In the genomic region with DNA sequence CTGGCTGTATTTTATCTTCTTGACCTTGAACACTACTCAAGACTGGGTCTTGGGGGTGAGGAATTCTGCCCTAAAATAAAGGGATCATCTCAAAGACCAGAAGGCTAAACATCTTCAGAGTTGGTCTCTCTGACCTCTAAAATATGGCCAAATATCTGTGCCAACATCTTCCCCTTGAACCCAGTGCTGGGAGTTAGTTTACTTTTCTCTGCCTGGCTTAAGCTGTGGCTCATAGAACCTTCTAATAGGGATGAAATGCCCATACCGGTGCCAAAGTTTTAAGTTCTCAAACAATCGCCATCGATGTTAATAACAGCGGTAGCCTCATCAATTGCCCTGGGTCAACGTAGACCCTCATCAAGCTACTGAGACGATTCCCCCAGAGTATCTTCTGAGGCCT, we compare ENCODE assay signal across 8 mouse cellular contexts. TPM values are rescaled to one million over a fixed set of nuclear protein-coding genes. Genes with fewer than 3 reads are reported as not detected.
DNase-seq lines count a peak whose midpoint lies in the region; ATAC-seq and TF ChIP-seq lines count a peak whose summit lies in the region.

No protein-coding gene starts in this region.

- no peaks in the 10 kb centered on the region for H3K9me3 ChIP-seq in kidney, embryonic 15.5 days (replicated peaks)
- H3K9me3 ChIP-seq in embryonic facial prominence, embryonic 11.5 days (replicated peaks; ENCODE audit: control insufficient read depth, low read length), result no peaks in the 10 kb centered on the region
- no peaks in the 10 kb centered on the region for H3K9me3 ChIP-seq in midbrain, postnatal 0 days (ENCODE audit: low read length)

- peaks cover 63% of the 10 kb centered on the region for H3K27me3 ChIP-seq in kidney, embryonic 15.5 days
- peaks cover 37% of the 10 kb centered on the region for H3K27me3 ChIP-seq in embryonic facial prominence, embryonic 11.5 days (ENCODE audit: control insufficient read depth, insufficient read depth, low read length)
- H3K27me3 ChIP-seq in midbrain, postnatal 0 days (ENCODE audit: insufficient read depth, low read length), result peaks cover 25% of the 10 kb centered on the region

- peak overlapping the region; percentile 60 for H3K4me3 ChIP-seq in kidney, embryonic 15.5 days (replicated peaks)
- H3K4me3 ChIP-seq in embryonic facial prominence, embryonic 11.5 days (ENCODE audit: low read depth, low read length), result peak overlapping the region; percentile 50
- peak overlapping the region; percentile 57 for H3K4me3 ChIP-seq in midbrain, postnatal 0 days (ENCODE audit: low read depth, low read length)

- peaks cover 18% of the 10 kb centered on the region for H3K4me1 ChIP-seq in kidney, embryonic 15.5 days
- peaks cover 3% of the 10 kb centered on the region for H3K4me1 ChIP-seq in embryonic facial prominence, embryonic 11.5 days (ENCODE audit: control insufficient read depth, insufficient read depth, low read length)
- peaks cover 3% of the 10 kb centered on the region; the same call in 1 of the 2 replicates for H3K4me1 ChIP-seq in midbrain, postnatal 0 days (ENCODE audit: insufficient read depth, low read length)

- peak overlapping the region; percentile 59 for H3K9ac ChIP-seq in kidney, embryonic 15.5 days
- H3K9ac ChIP-seq in embryonic facial prominence, embryonic 11.5 days (replicated peaks; ENCODE audit: low read length), result peak overlapping the region; percentile 57; the same call in 1 of the 2 replicates
- H3K9ac ChIP-seq in midbrain, postnatal 0 days (replicated peaks; ENCODE audit: low read length, poor library complexity, severe bottlenecking), result peak overlapping the region; percentile 56; the same call in 1 of the 2 replicates

- peak overlapping the region; percentile 99 for H3K4me2 ChIP-seq in kidney, embryonic 15.5 days
- H3K4me2 ChIP-seq in embryonic facial prominence, embryonic 11.5 days (ENCODE audit: low read depth, low read length), result peak overlapping the region; percentile 99
- peak overlapping the region; percentile 100 for H3K4me2 ChIP-seq in midbrain, postnatal 0 days (ENCODE audit: low read depth, low read length, poor library complexity, severe bottlenecking)

- ATAC-seq in kidney, embryonic 15.5 days (replicated peaks; ENCODE audit: low FRiP score), result no peak
- ATAC-seq in embryonic facial prominence, embryonic 11.5 days (replicated peaks; ENCODE audit: insufficient number of reproducible peaks, low FRiP score, low TSS enrichment, low read depth), result no peak
- no peak for ATAC-seq in midbrain, postnatal 0 days (ENCODE audit: low FRiP score)

- no peak for DNase-seq in kidney, adult 18-20 months
- no peak for DNase-seq in embryonic facial prominence, embryonic 11.5 days (ENCODE audit: low spot score)
- DNase-seq in induced T-regulatory cell, adult 2 months (ENCODE audit: low read depth), result peak; percentile 32
- DNase-seq in midbrain, postnatal 0 days (ENCODE audit: low spot score), result no peak
- no peak for DNase-seq in Muller cell, postnatal 12 days (ENCODE audit: inconsistent ontology term)
- DNase-seq in adrenal gland, adult 8-10 months, result no peak
- DNase-seq in adrenal gland, postnatal 14 days, result no peak

- TF ChIP-seq CTCF in midbrain, postnatal 0 days (IDR thresholded peaks at IDR 0.05), result no peak

- no peak overlapping the region for H3K27ac ChIP-seq in kidney, embryonic 15.5 days
- no peak overlapping the region for H3K27ac ChIP-seq in embryonic facial prominence, embryonic 11.5 days (replicated peaks; ENCODE audit: low read depth, low read length)
- no peak overlapping the region for H3K27ac ChIP-seq in midbrain, postnatal 0 days (ENCODE audit: low read depth, low read length)

- H3K36me3 ChIP-seq in kidney, embryonic 15.5 days, result no peaks in the 10 kb centered on the region
- no peaks in the 10 kb centered on the region for H3K36me3 ChIP-seq in embryonic facial prominence, embryonic 11.5 days (replicated peaks; ENCODE audit: control insufficient read depth, insufficient read depth, low read depth, low read length)
- H3K36me3 ChIP-seq in midbrain, postnatal 0 days (ENCODE audit: insufficient read depth, low read length), result no peaks in the 10 kb centered on the region

- 5% methylated on average over 6 of the region's 6 CpGs for WGBS in kidney, embryonic 15.5 days
- WGBS in embryonic facial prominence, embryonic 11.5 days, result 4% methylated on average over 6 of the region's 6 CpGs
- 4% methylated on average over 6 of the region's 6 CpGs for WGBS in midbrain, postnatal 0 days

RNA-seq across cellular contexts. Expression of a gene that starts 0.4 kb away (rescaled TPM):
- polyA plus RNA-seq in kidney, embryonic 15.5 days (2015; fragmentation: Nextera tagmentation; extraction: Ambion mirVana), result 0.48 and 0.59 TPM in 2 replicates
- 0.25 and 0.43 TPM in 2 replicates for polyA plus RNA-seq in embryonic facial prominence, embryonic 11.5 days (2014; fragmentation: Nextera tagmentation; extraction: Ambion mirVana)
- 1.1 and 2.2 TPM in 2 replicates for total RNA-seq in midbrain, postnatal 0 days (2014; rRNA removed)
- polyA plus RNA-seq in midbrain, postnatal 0 days (2015; fragmentation: Nextera tagmentation; extraction: Ambion mirVana), result 0.65 and 0.70 TPM in 2 replicates
- 1 to 10 TPM in 3 of 4 experiments, under 1 TPM in 1; 0.73 to 6.4 (median 3.8) TPM for total RNA-seq in adrenal gland, adult 8-10 months (2022)
- 3.6 and 7.8 TPM in 2 replicates for total RNA-seq in adrenal gland, postnatal 14 days (2021)

RNA-seq across cellular contexts. Expression of a gene that starts 27.6 kb away (rescaled TPM):
- polyA plus RNA-seq in kidney, embryonic 15.5 days (2015; fragmentation: Nextera tagmentation; extraction: Ambion mirVana), result 5.3 and 6.9 TPM in 2 replicates
- polyA plus RNA-seq in embryonic facial prominence, embryonic 11.5 days (2014; fragmentation: Nextera tagmentation; extraction: Ambion mirVana), result 7.9 and 8.5 TPM in 2 replicates
- total RNA-seq in midbrain, postnatal 0 days (2014; rRNA removed), result 70.3 and 75.5 TPM in 2 replicates
- polyA plus RNA-seq in midbrain, postnatal 0 days (2015; fragmentation: Nextera tagmentation; extraction: Ambion mirVana), result 41.5 and 43.6 TPM in 2 replicates
- 10 to 100 TPM in 2 of 4 experiments, 1 to 10 TPM in 2; 5.7 to 13.6 (median 9.3) TPM for total RNA-seq in adrenal gland, adult 8-10 months (2022)
- 8.2 and 10.4 TPM in 2 replicates for total RNA-seq in adrenal gland, postnatal 14 days (2021)

RNA-seq across cellular contexts. Expression of a gene that starts 31.5 kb away (rescaled TPM):
- 9.7 and 12.6 TPM in 2 replicates for polyA plus RNA-seq in kidney, embryonic 15.5 days (2015; fragmentation: Nextera tagmentation; extraction: Ambion mirVana)
- 11.9 and 12.4 TPM in 2 replicates for polyA plus RNA-seq in embryonic facial prominence, embryonic 11.5 days (2014; fragmentation: Nextera tagmentation; extraction: Ambion mirVana)
- total RNA-seq in midbrain, postnatal 0 days (2014; rRNA removed), result 111 and 143 TPM in 2 replicates
- 18.5 and 19.6 TPM in 2 replicates for polyA plus RNA-seq in midbrain, postnatal 0 days (2015; fragmentation: Nextera tagmentation; extraction: Ambion mirVana)
- 10 to 100 TPM; 42.1 to 61.0 (median 50.0) TPM for total RNA-seq in adrenal gland, adult 8-10 months (2022)
- total RNA-seq in adrenal gland, postnatal 14 days (2021), result 49.5 and 53.0 TPM in 2 replicates

RNA-seq across cellular contexts. Expression of a gene that starts 53.1 kb away (rescaled TPM):
- 1.9 TPM in 2 replicates for polyA plus RNA-seq in kidney, embryonic 15.5 days (2015; fragmentation: Nextera tagmentation; extraction: Ambion mirVana)
- polyA plus RNA-seq in embryonic facial prominence, embryonic 11.5 days (2014; fragmentation: Nextera tagmentation; extraction: Ambion mirVana), result 1.9 and 2.8 TPM in 2 replicates
- total RNA-seq in midbrain, postnatal 0 days (2014; rRNA removed), result 3.6 and 4.2 TPM in 2 replicates
- 1.6 and 1.8 TPM in 2 replicates for polyA plus RNA-seq in midbrain, postnatal 0 days (2015; fragmentation: Nextera tagmentation; extraction: Ambion mirVana)
- 10 to 100 TPM; 14.6 to 23.9 (median 17.4) TPM for total RNA-seq in adrenal gland, adult 8-10 months (2022)
- total RNA-seq in adrenal gland, postnatal 14 days (2021), result 24.3 and 26.9 TPM in 2 replicates

RNA-seq across cellular contexts. Expression of a gene that starts 53.9 kb away (rescaled TPM):
- polyA plus RNA-seq in kidney, embryonic 15.5 days (2015; fragmentation: Nextera tagmentation; extraction: Ambion mirVana), result 34.8 and 41.2 TPM in 2 replicates
- polyA plus RNA-seq in embryonic facial prominence, embryonic 11.5 days (2014; fragmentation: Nextera tagmentation; extraction: Ambion mirVana), result 31.0 and 35.5 TPM in 2 replicates
- 7.5 and 7.8 TPM in 2 replicates for total RNA-seq in midbrain, postnatal 0 days (2014; rRNA removed)
- polyA plus RNA-seq in midbrain, postnatal 0 days (2015; fragmentation: Nextera tagmentation; extraction: Ambion mirVana), result 11.4 and 11.5 TPM in 2 replicates
- 10 to 100 TPM; 15.1 to 28.8 (median 20.0) TPM for total RNA-seq in adrenal gland, adult 8-10 months (2022)
- total RNA-seq in adrenal gland, postnatal 14 days (2021), result 9.6 and 12.5 TPM in 2 replicates
